Mouse (Mus musculus) hindbrain, embryonic 12.5 days (tissue): ENCODE data around the gene Lrrc72. TPM values are rescaled to one million over a fixed set of nuclear protein-coding genes. Genes with fewer than 3 reads are reported as not detected.

Experiments
- ATAC-seq: fragments of 200-750 bp; cut with Nextera tagmentation; 2 replicates; pipeline ENCODE4 v1.8.0; 2017; ENCODE audit warnings: moderate TSS enrichment; ENCODE audit not compliant: low FRiP score
- H3K27ac ChIP-seq: fragments of 300-500 bp; sonication (generic); 2 replicates; pipeline ENCODE4 v1.5.1; 2016; ENCODE audit warnings: mild to moderate bottlenecking
- H3K27me3 ChIP-seq: fragments of 300-500 bp; sonication (generic); 2 replicates; pipeline ENCODE4 v1.6.1; 2016; ENCODE audit warnings: mild to moderate bottlenecking
- H3K36me3 ChIP-seq: fragments of 300-500 bp; sonication (generic); 2 replicates; pipeline ENCODE4 v1.6.1; 2016; ENCODE audit warnings: mild to moderate bottlenecking
- H3K4me1 ChIP-seq: fragments of 300-500 bp; sonication (generic); 2 replicates; pipeline ENCODE4 v1.6.1; 2016
- H3K4me2 ChIP-seq: fragments of 300-500 bp; sonication (generic); replicated peaks from 2 replicates; pipeline ENCODE4 v1.6.1; 2016; ENCODE audit warnings: mild to moderate bottlenecking
- H3K4me3 ChIP-seq: fragments of 300-500 bp; sonication (generic); 2 replicates; pipeline ENCODE4 v1.5.1; 2016; ENCODE audit warnings: mild to moderate bottlenecking
- H3K9ac ChIP-seq: fragments of 300-500 bp; sonication (generic); 2 replicates; pipeline ENCODE4 v1.6.1; 2016; ENCODE audit warnings: mild to moderate bottlenecking, moderate library complexity
- H3K9me3 ChIP-seq: fragments of 300-500 bp; sonication (generic); replicated peaks from 2 replicates; pipeline ENCODE4 v1.6.1; 2016; ENCODE audit warnings: mild to moderate bottlenecking
- WGBS: fragments of 180-500 bp; shearing (Covaris S2); methylation state at CpG from one replicate; pipeline ENCODE4 v1.1.7; 2016; 5-methylcytosine and 5-hydroxymethylcytosine counted together
- polyA plus RNA-seq: library from polyadenylated mRNA; unstranded; fragments of >200 nt; fragmentation: Nextera tagmentation; extraction: Ambion mirVana; gene quantifications from 2 replicates; pipeline ENCODE4 v1.2.1, GENCODE M21; 2016

Lrrc72 gene
- polyA plus RNA-seq, 1 experiment from 2014 or later, result not detected

- Histone ChIP-seq H3K27me3 (no peaks in the 10 kb centered on the region), H3K9ac (no peak overlapping the region), H3K27ac (no peak overlapping the region), H3K9me3 (no peaks in the 10 kb centered on the region), H3K4me1 (no peaks in the 10 kb centered on the region), H3K4me3 (no peak overlapping the region), H3K36me3 (peaks cover 59% of the 10 kb centered on the region), H3K4me2 (no peak overlapping the region)
- 94% methylated on average over 5 of the region's 5 CpGs for WGBS
- no peak for ATAC-seq
Measured at GRCm38 (mm10) chr12:36177227-36177626, 76.0 kb downstream of the Lrrc72 start.

- Histone ChIP-seq H3K4me1 (no peaks in the 10 kb centered on the region), H3K9me3 (no peaks in the 10 kb centered on the region), H3K4me2 (no peak overlapping the region), H3K4me3 (no peak overlapping the region), H3K27ac (no peak overlapping the region), H3K27me3 (no peaks in the 10 kb centered on the region), H3K36me3 (0 out of 2 replicates have a peak, but pooled peaks cover under 1% of the 10 kb centered on the region), H3K9ac (no peak overlapping the region)
- WGBS, result 46% methylated on average over 1 of the region's 1 CpGs
- no peak for ATAC-seq
Measured at GRCm38 (mm10) chr12:36165299-36165698, 87.9 kb downstream of the Lrrc72 start.

GRCm38 (mm10) chr12:36164126-36164791, 88.9 kb downstream of the Lrrc72 start:
- 82% methylated on average over 7 of the region's 7 CpGs for WGBS
- Histone ChIP-seq H3K4me2 (no peak overlapping the region), H3K27me3 (no peaks in the 10 kb centered on the region), H3K36me3 (no peaks in the 10 kb centered on the region), H3K27ac (no peak overlapping the region), H3K9ac (no peak overlapping the region), H3K4me3 (no peak overlapping the region), H3K9me3 (no peaks in the 10 kb centered on the region), H3K4me1 (no peaks in the 10 kb centered on the region)
- no peak for ATAC-seq

Other genes starting within 250 kb of the Lrrc72 start
- gene Tspan13, start 210.9 kb downstream of the Lrrc72 start, polyA plus RNA-seq, result 257 TPM in 2 replicates
- gene Ankmy2, start 96.3 kb downstream of the Lrrc72 start, polyA plus RNA-seq, result 34.5 and 38.4 TPM in 2 replicates
- 314 and 322 TPM in 2 replicates for gene Bzw2, start 95.3 kb downstream of the Lrrc72 start, polyA plus RNA-seq
- 17.4 and 17.9 TPM in 2 replicates for gene Sostdc1, start 60.7 kb upstream of the Lrrc72 start, polyA plus RNA-seq
- gene Ispd, start 128.1 kb upstream of the Lrrc72 start, polyA plus RNA-seq, result 12.3 and 12.4 TPM in 2 replicates
- gene D630036H23Rik, start 128.8 kb upstream of the Lrrc72 start, polyA plus RNA-seq, result 1.2 and 2.0 TPM in 2 replicates